Comparison of ENCODE assay signal across 14 mouse cellular contexts in genomic region chr5:136210549-136210948, GRCm38 (mm10).
"Had no signal": no experiment of that assay in that cellular context is flagged by ENCODE, and none has a peak within 500 bp of the region (broad histone marks: within the 10 kb centered on the region; RNA-seq: fewer than 3 reads in every experiment).

No protein-coding gene starts in this region.

- DNase-seq: lung, adult 18-20 months; lung, embryonic 14.5 days; lung, postnatal 10 days; midbrain, embryonic 14.5 days; right cerebral cortex, postnatal 14 days; thymus, adult 18-20 months; thymus, postnatal 14 days; thymus, postnatal 36 days had no signal

- H3K27ac ChIP-seq: liver, embryonic 14.5 days; midbrain, embryonic 10.5 days; midbrain, embryonic 12.5 days; neural tube, embryonic 13.5 days; neural tube, embryonic 15.5 days had no signal

- H3K4me3 ChIP-seq: midbrain, embryonic 10.5 days; midbrain, embryonic 12.5 days; myocyte; neural tube, embryonic 13.5 days; neural tube, embryonic 15.5 days had no signal

- H3K4me1 ChIP-seq: midbrain, embryonic 10.5 days; midbrain, embryonic 12.5 days; neural tube, embryonic 13.5 days; neural tube, embryonic 15.5 days had no signal
